Mouse (Mus musculus) E14TG2a.4 (cell line): ENCODE data around the gene Gpr153.

Source experiments
- CTCF ChIP-seq: conservative IDR thresholded peaks from 2 replicates; pipeline ENCODE4 v1.5.1; 2014; ENCODE audit warnings: low read length
- NANOG ChIP-seq: IDR thresholded peaks from 2 replicates; pipeline ENCODE4 v1.6.1; 2014; ENCODE audit warnings: borderline replicate concordance, low read length, mixed read lengths
- POU5F1 ChIP-seq: IDR thresholded peaks from 2 replicates; pipeline ENCODE4 v1.6.1; 2014; ENCODE audit warnings: low read length, borderline replicate concordance

- TF ChIP-seq CTCF (no peak), POU5F1 (no peak), NANOG (no peak)
Observed at GRCm38 (mm10) chr4:152287317-152288120, 13.5 kb downstream of the Gpr153 start.
